Mouse (Mus musculus) ES-E14 (cell line): ENCODE data around the gene Zfyve27. TPM values are rescaled to one million over a fixed set of nuclear protein-coding genes. Genes with fewer than 3 reads are reported as not detected.

Source experiments
- DNase-seq: peaks from one replicate; pipeline ENCODE4 v3.0.0-alpha.2; 2013; ENCODE audit warnings: low read depth, low spot score
- H3K27ac ChIP-seq: 2 replicates; pipeline ENCODE4 v1.5.1; 2012; ENCODE audit warnings: low read depth, mild to moderate bottlenecking, low read length, moderate library complexity, mixed read lengths; ENCODE audit not compliant: poor library complexity, insufficient read depth, severe bottlenecking
- H3K36me3 ChIP-seq: 2 replicates; pipeline ENCODE4 v1.6.1; 2012; ENCODE audit warnings: mild to moderate bottlenecking, low read length, moderate library complexity, mixed read lengths; ENCODE audit not compliant: control insufficient read depth, poor library complexity, insufficient read depth, severe bottlenecking
- H3K4me1 ChIP-seq, 2 experiments: fragments of 150-350 bp in 1 of 2; sonication (generic) in 1 of 2; 2 replicates each; pipeline ENCODE4 v1.6.1; 2012; ENCODE audit warnings: low read length in 2 of 2, mild to moderate bottlenecking in 1 of 2, mixed read lengths in 1 of 2; ENCODE audit not compliant: control insufficient read depth in 2 of 2, insufficient read depth in 2 of 2, poor library complexity in 1 of 2
- H3K4me3 ChIP-seq, 2 experiments: fragments of 150-350 bp in 1 of 2; sonication (generic) in 1 of 2; 2 replicates each; pipeline ENCODE4 v1.5.1; 2012; ENCODE audit warnings: low read length in 2 of 2, low read depth in 1 of 2, mild to moderate bottlenecking in 1 of 2, mixed read lengths in 1 of 2; ENCODE audit not compliant: insufficient read depth in 1 of 2, poor library complexity in 1 of 2, severe bottlenecking in 1 of 2
- H3K9ac ChIP-seq: 2 replicates; pipeline ENCODE4 v1.6.1; 2012; ENCODE audit warnings: low read depth, mild to moderate bottlenecking, low read length, mixed read lengths; ENCODE audit not compliant: poor library complexity, insufficient read depth, severe bottlenecking
- H3K9me3 ChIP-seq: fragments of 150-350 bp; sonication (generic); 2 replicates; pipeline ENCODE4 v1.6.1; 2012; ENCODE audit warnings: low read depth, mild to moderate bottlenecking, low read length; ENCODE audit not compliant: control insufficient read depth, insufficient read depth
- CHD2 ChIP-seq: IDR thresholded peaks from 2 replicates; pipeline ENCODE4 v1.6.1; 2014; ENCODE audit warnings: mild to moderate bottlenecking, low read depth, low read length, inconsistent platforms
- HCFC1 ChIP-seq: IDR thresholded peaks from 2 replicates; pipeline ENCODE4 v1.6.1; 2012; ENCODE audit warnings: low read length, inconsistent platforms, borderline replicate concordance; ENCODE audit not compliant: insufficient read depth
- MAFK ChIP-seq: IDR thresholded peaks from 2 replicates; pipeline ENCODE4 v1.6.1; 2014; ENCODE audit warnings: mild to moderate bottlenecking, low read depth, low read length, inconsistent platforms; ENCODE audit not compliant: insufficient read depth
- ZC3H11A ChIP-seq: IDR thresholded peaks from 2 replicates; pipeline ENCODE4 v1.6.1; 2012; ENCODE audit warnings: low read depth, mild to moderate bottlenecking, inconsistent platforms, low read length, borderline replicate concordance
- ZNF384 ChIP-seq: IDR thresholded peaks from 2 replicates; pipeline ENCODE4 v1.6.1; 2012; ENCODE audit warnings: low read depth, low read length, inconsistent platforms
- in situ Hi-C, 2 experiments: fragments of 600-800 bp; cut with MboI; formaldehyde crosslinking; loops; one replicate each; pipeline ENCODE4 v1.15.1; 2025; ENCODE audit warnings: low sequenced_read_pairs in 2 of 2, inconsistent platforms in 1 of 2; ENCODE audit not compliant: unreplicated experiment in 2 of 2
- total RNA-seq: library from RNA; depleted of rRNA; stranded (reverse); fragments of 300-350 nt; gene quantifications from 2 replicates; pipeline ENCODE4 v1.2.3, GENCODE M21; 2012

The Zfyve27 gene
- total RNA-seq, 1 experiment: 45.9 TPM

DNA sequence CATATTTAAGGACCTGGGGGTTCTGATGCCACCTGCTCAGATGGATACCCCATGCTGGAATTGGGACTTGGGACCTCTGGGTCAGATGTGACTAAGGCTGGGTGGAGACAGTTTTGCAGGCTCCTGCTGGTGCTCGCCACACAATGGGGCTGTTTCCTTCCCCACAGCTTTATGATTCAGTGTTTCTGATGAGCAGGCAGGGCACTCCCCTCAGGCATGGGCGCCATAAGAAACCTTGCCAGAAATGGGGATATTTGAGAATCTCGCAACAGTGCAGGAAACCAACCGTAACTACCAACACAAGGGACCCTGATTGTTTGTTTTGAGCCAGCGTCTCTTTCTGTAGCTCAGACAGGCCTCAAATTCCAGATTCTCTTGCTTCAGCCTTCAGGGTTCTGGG lies 32.6 kb upstream of the Zfyve27 start:
- no peak for DNase-seq
- peak overlapping the region; percentile 87; the same call in 1 of the 2 replicates for H3K27ac ChIP-seq
- H3K4me1 ChIP-seq: peaks cover 26 to 33% of the 10 kb centered on the region in 2 experiments
- H3K36me3 ChIP-seq: peaks cover 4% of the 10 kb centered on the region; the same call in 1 of the 2 replicates
- no peaks in the 10 kb centered on the region for H3K9me3 ChIP-seq
- no peak for TF ChIP-seq ZNF384
- TF ChIP-seq MAFK: no peak
- no peak for TF ChIP-seq CHD2
- TF ChIP-seq ZC3H11A: no peak
- TF ChIP-seq HCFC1: no peak
- H3K4me3 ChIP-seq: no peak overlapping the region
- in situ Hi-C loops: no loop called here
- peak overlapping the region; percentile 26; the same call in 1 of the 2 replicates for H3K9ac ChIP-seq

DNA sequence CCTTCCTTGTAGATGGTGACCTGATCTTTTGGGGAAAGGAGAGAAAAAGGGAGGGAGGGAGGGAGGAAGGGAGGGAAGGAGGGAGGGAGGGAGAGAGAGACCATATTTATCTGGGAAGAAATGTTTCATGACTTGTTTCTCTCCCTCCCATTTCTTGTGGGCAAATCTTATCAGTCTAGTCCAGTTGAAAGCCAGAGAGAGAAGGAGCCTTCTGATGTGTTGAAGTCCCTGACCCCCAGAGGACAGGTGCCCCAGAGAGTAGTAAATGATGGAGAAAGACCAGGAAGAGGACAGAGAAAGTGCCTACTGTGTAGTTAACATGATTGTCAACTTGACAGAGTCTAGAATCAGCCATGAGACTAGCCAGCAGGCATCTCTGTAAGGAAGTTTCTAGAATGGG lies 28.7 kb upstream of the Zfyve27 start:
- Histone ChIP-seq H3K4me1 (peaks cover 16 to 39% of the 10 kb centered on the region in 2 experiments; a peak in 3 of 4 replicates), H3K9ac (no peak overlapping the region), H3K9me3 (no peaks in the 10 kb centered on the region), H3K27ac (peak overlapping the region; percentile 93; the same call in 1 of the 2 replicates), H3K36me3 (no peaks in the 10 kb centered on the region), H3K4me3 (no peak overlapping the region)
- DNase-seq: no peak
- TF ChIP-seq CHD2 (no peak), ZNF384 (no peak), ZC3H11A (no peak), HCFC1 (no peak), MAFK (no peak)
- in situ Hi-C loops: no loop called here

- H3K9me3 ChIP-seq: no peaks in the 10 kb centered on the region
- in situ Hi-C loops: no loop called here
- TF ChIP-seq CHD2: no peak
- no peak for TF ChIP-seq HCFC1
- peak; percentile 67 for TF ChIP-seq MAFK
- peaks cover 9 to 35% of the 10 kb centered on the region in 2 experiments; a peak in 3 of 4 replicates for H3K4me1 ChIP-seq
- H3K4me3 ChIP-seq: peak overlapping the region; percentile 12 to 27; a peak in 2 of 4 replicates
- no peak overlapping the region for H3K9ac ChIP-seq
- peak; percentile 82 for DNase-seq
- no peaks in the 10 kb centered on the region for H3K36me3 ChIP-seq
- peak overlapping the region; percentile 85; the same call in 1 of the 2 replicates for H3K27ac ChIP-seq
Observed at GRCm38 (mm10) chr19:42136126-42136525, 27.6 kb upstream of the Zfyve27 start.

DNA sequence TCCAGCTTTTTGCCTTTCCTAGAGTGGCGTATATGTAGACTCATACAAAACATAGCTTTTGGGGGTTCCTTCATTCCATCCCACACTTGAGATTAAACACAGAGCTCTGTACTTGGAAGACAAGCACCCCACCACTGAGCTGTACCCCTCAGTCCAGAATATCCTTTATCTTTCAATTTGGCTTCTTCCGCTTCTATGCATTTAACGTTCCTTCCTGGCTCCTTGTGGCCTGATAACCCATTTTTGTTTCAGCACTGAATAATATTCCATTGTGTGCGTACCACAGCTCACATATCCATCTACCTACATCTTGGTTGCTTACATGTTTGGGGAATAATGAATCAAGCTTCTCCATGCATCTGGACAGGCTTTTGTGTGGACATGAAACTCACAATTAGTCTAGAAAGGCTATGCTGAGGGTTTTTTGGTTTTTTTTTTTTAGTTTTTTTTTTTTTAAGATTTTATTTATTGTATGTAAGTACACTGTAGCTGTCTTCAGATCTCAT lies 26.5 kb upstream of the Zfyve27 start:
- Histone ChIP-seq H3K27ac (peak overlapping the region; percentile 85), H3K4me1 (peaks cover 10 to 30% of the 10 kb centered on the region in 2 experiments; a peak in 3 of 4 replicates), H3K9me3 (no peaks in the 10 kb centered on the region), H3K9ac (peak overlapping the region; percentile 36; the same call in 1 of the 2 replicates), H3K4me3 (no peak overlapping the region), H3K36me3 (no peaks in the 10 kb centered on the region)
- TF ChIP-seq ZC3H11A (no peak), HCFC1 (no peak), MAFK (no peak), CHD2 (no peak), ZNF384 (no peak)
- in situ Hi-C loops: no loop called here
- DNase-seq: no peak
